Mouse (Mus musculus): Measurements from ENCODE around the gene Pold1. TPM values are rescaled to one million over a fixed set of nuclear protein-coding genes. Genes with fewer than 3 reads are reported as not detected.

Gene Pold1
- polyA plus RNA-seq, 1 experiment from 2014 or later = 40.1 TPM

- Histone ChIP-seq H3K27ac (ENCODE audit: low read depth, low read length) (no peak overlapping the region), H3K4me3 (ENCODE audit: low read depth, low read length) (no peak overlapping the region), H3K36me3 (ENCODE audit: control insufficient read depth, insufficient read depth, low read length) (peaks cover 13% of the 10 kb centered on the region), H3K27me3 (ENCODE audit: control insufficient read depth, insufficient read depth, low read length) (peaks cover 39% of the 10 kb centered on the region), H3K4me2 (no peak overlapping the region), H3K9ac (ENCODE audit: low read depth, low read length) (no peak overlapping the region), H3K9me3 (replicated peaks; ENCODE audit: control insufficient read depth, low read length) (no peaks in the 10 kb centered on the region), H3K4me1 (ENCODE audit: control insufficient read depth, insufficient read depth, low read length) (peaks cover 5% of the 10 kb centered on the region)
- no peak for ATAC-seq (replicated peaks; ENCODE audit: insufficient number of reproducible peaks, low FRiP score, low TSS enrichment)
- 72% methylated on average over 5 of the region's 5 CpGs for WGBS (ENCODE audit: insufficient replicate concordance)
Measured at GRCm38 (mm10) chr7:44529518-44529917, 19.1 kb downstream of the Pold1 start.

- no peak for ATAC-seq (replicated peaks; ENCODE audit: insufficient number of reproducible peaks, low FRiP score, low TSS enrichment)
- Histone ChIP-seq H3K27ac (ENCODE audit: low read depth, low read length) (no peak overlapping the region), H3K36me3 (ENCODE audit: control insufficient read depth, insufficient read depth, low read length) (peaks cover under 1% of the 10 kb centered on the region; the same call in 1 of the 2 replicates), H3K4me2 (peak overlapping the region; percentile 90), H3K27me3 (ENCODE audit: control insufficient read depth, insufficient read depth, low read length) (peaks cover 53% of the 10 kb centered on the region), H3K4me3 (ENCODE audit: low read depth, low read length) (peak overlapping the region; percentile 47), H3K4me1 (ENCODE audit: control insufficient read depth, insufficient read depth, low read length) (peaks cover 5% of the 10 kb centered on the region), H3K9ac (ENCODE audit: low read depth, low read length) (peak overlapping the region; percentile 62), H3K9me3 (replicated peaks; ENCODE audit: control insufficient read depth, low read length) (no peaks in the 10 kb centered on the region)
- WGBS (ENCODE audit: insufficient replicate concordance) = 8% methylated on average over 40 of the region's 40 CpGs
Measured at GRCm38 (mm10) chr7:44527483-44528398, 20.9 kb downstream of the Pold1 start.

GRCm38 (mm10) chr7:44526414-44527154, 22.1 kb downstream of the Pold1 start:
- Histone ChIP-seq H3K9me3 (replicated peaks; ENCODE audit: control insufficient read depth, low read length) (no peaks in the 10 kb centered on the region), H3K9ac (ENCODE audit: low read depth, low read length) (no peak overlapping the region), H3K4me3 (ENCODE audit: low read depth, low read length) (no peak overlapping the region), H3K27ac (ENCODE audit: low read depth, low read length) (no peak overlapping the region), H3K4me1 (ENCODE audit: control insufficient read depth, insufficient read depth, low read length) (peaks cover 5% of the 10 kb centered on the region), H3K27me3 (ENCODE audit: control insufficient read depth, insufficient read depth, low read length) (peaks cover 65% of the 10 kb centered on the region), H3K36me3 (ENCODE audit: control insufficient read depth, insufficient read depth, low read length) (no peaks in the 10 kb centered on the region), H3K4me2 (no peak overlapping the region)
- 83% methylated on average over 14 of the region's 14 CpGs for WGBS (ENCODE audit: insufficient replicate concordance)
- ATAC-seq (replicated peaks; ENCODE audit: insufficient number of reproducible peaks, low FRiP score, low TSS enrichment) = no peak

- H3K9me3 ChIP-seq (replicated peaks; ENCODE audit: control insufficient read depth, low read length) = no peaks in the 10 kb centered on the region
- H3K9ac ChIP-seq (ENCODE audit: low read depth, low read length) = no peak overlapping the region
- no peaks in the 10 kb centered on the region for H3K36me3 ChIP-seq (ENCODE audit: control insufficient read depth, insufficient read depth, low read length)
- WGBS (ENCODE audit: insufficient replicate concordance) = 18% methylated on average over 19 of the region's 22 CpGs
- peak overlapping the region; percentile 39 for H3K4me2 ChIP-seq
- no peak for ATAC-seq (replicated peaks; ENCODE audit: insufficient number of reproducible peaks, low FRiP score, low TSS enrichment)
- H3K27ac ChIP-seq (ENCODE audit: low read depth, low read length) = no peak overlapping the region
- peaks cover 5% of the 10 kb centered on the region for H3K4me1 ChIP-seq (ENCODE audit: control insufficient read depth, insufficient read depth, low read length)
- peaks cover 75% of the 10 kb centered on the region for H3K27me3 ChIP-seq (ENCODE audit: control insufficient read depth, insufficient read depth, low read length)
- 0 out of 2 replicates have a peak overlapping the region, but pooled peaks have one; percentile 1 for H3K4me3 ChIP-seq (ENCODE audit: low read depth, low read length)
Measured at GRCm38 (mm10) chr7:44525126-44525832, 23.4 kb downstream of the Pold1 start.

GRCm38 (mm10) chr7:44524502-44524901, 24.1 kb downstream of the Pold1 start, which contains the start of gene Mybpc2:
Gene Mybpc2 (minus strand): TSS chr7:44524656.
- peaks cover 5% of the 10 kb centered on the region for H3K4me1 ChIP-seq (ENCODE audit: control insufficient read depth, insufficient read depth, low read length)
- H3K9ac ChIP-seq (ENCODE audit: low read depth, low read length) = no peak within 1 kb of the TSS
- H3K9me3 ChIP-seq (replicated peaks; ENCODE audit: control insufficient read depth, low read length) = no peaks in the 10 kb centered on the region
- 19% methylated on average over 12 of the region's 12 CpGs for WGBS (ENCODE audit: insufficient replicate concordance)
- H3K27ac ChIP-seq (ENCODE audit: low read depth, low read length) = no peak within 1 kb of the TSS
- no peak for ATAC-seq (replicated peaks; ENCODE audit: insufficient number of reproducible peaks, low FRiP score, low TSS enrichment)
- no peaks in the 10 kb centered on the region for H3K36me3 ChIP-seq (ENCODE audit: control insufficient read depth, insufficient read depth, low read length)
- 0 out of 2 replicates have a peak within 1 kb of the TSS, but pooled peaks have one; percentile 1 for H3K4me3 ChIP-seq (ENCODE audit: low read depth, low read length)
- peaks cover 75% of the 10 kb centered on the region for H3K27me3 ChIP-seq (ENCODE audit: control insufficient read depth, insufficient read depth, low read length)
- peak within 1 kb of the TSS; percentile 39 for H3K4me2 ChIP-seq

GRCm38 (mm10) chr7:44523056-44523455, 25.6 kb downstream of the Pold1 start:
- ATAC-seq (replicated peaks; ENCODE audit: insufficient number of reproducible peaks, low FRiP score, low TSS enrichment) = no peak
- Histone ChIP-seq H3K9me3 (replicated peaks; ENCODE audit: control insufficient read depth, low read length) (no peaks in the 10 kb centered on the region), H3K4me1 (ENCODE audit: control insufficient read depth, insufficient read depth, low read length) (peaks cover 5% of the 10 kb centered on the region), H3K27me3 (ENCODE audit: control insufficient read depth, insufficient read depth, low read length) (peaks cover 66% of the 10 kb centered on the region), H3K4me2 (no peak overlapping the region), H3K36me3 (ENCODE audit: control insufficient read depth, insufficient read depth, low read length) (no peaks in the 10 kb centered on the region), H3K9ac (ENCODE audit: low read depth, low read length) (no peak overlapping the region), H3K27ac (ENCODE audit: low read depth, low read length) (no peak overlapping the region), H3K4me3 (ENCODE audit: low read depth, low read length) (no peak overlapping the region)
- 54% methylated on average over 2 of the region's 2 CpGs for WGBS (ENCODE audit: insufficient replicate concordance)

- Histone ChIP-seq H3K4me1 (ENCODE audit: control insufficient read depth, insufficient read depth, low read length) (no peaks in the 10 kb centered on the region; the same call in 1 of the 2 replicates), H3K27ac (ENCODE audit: low read depth, low read length) (no peak overlapping the region), H3K9ac (ENCODE audit: low read depth, low read length) (no peak overlapping the region), H3K27me3 (ENCODE audit: control insufficient read depth, insufficient read depth, low read length) (peaks cover 64% of the 10 kb centered on the region), H3K36me3 (ENCODE audit: control insufficient read depth, insufficient read depth, low read length) (no peaks in the 10 kb centered on the region), H3K4me2 (peak overlapping the region; percentile 31; the same call in 1 of the 2 replicates), H3K9me3 (replicated peaks; ENCODE audit: control insufficient read depth, low read length) (no peaks in the 10 kb centered on the region), H3K4me3 (ENCODE audit: low read depth, low read length) (no peak overlapping the region)
- ATAC-seq (replicated peaks; ENCODE audit: insufficient number of reproducible peaks, low FRiP score, low TSS enrichment) = no peak
- 1% methylated on average over 20 of the region's 20 CpGs for WGBS (ENCODE audit: insufficient replicate concordance)
Measured at GRCm38 (mm10) chr7:44521710-44522109, 26.9 kb downstream of the Pold1 start.

- 77% methylated on average over 3 of the region's 3 CpGs for WGBS (ENCODE audit: insufficient replicate concordance)
- no peak overlapping the region for H3K9ac ChIP-seq (ENCODE audit: low read depth, low read length)
- no peaks in the 10 kb centered on the region; the same call in 1 of the 2 replicates for H3K4me1 ChIP-seq (ENCODE audit: control insufficient read depth, insufficient read depth, low read length)
- H3K36me3 ChIP-seq (ENCODE audit: control insufficient read depth, insufficient read depth, low read length) = no peaks in the 10 kb centered on the region
- H3K9me3 ChIP-seq (replicated peaks; ENCODE audit: control insufficient read depth, low read length) = no peaks in the 10 kb centered on the region
- ATAC-seq (replicated peaks; ENCODE audit: insufficient number of reproducible peaks, low FRiP score, low TSS enrichment) = no peak
- H3K4me2 ChIP-seq = no peak overlapping the region
- no peak overlapping the region for H3K27ac ChIP-seq (ENCODE audit: low read depth, low read length)
- H3K27me3 ChIP-seq (ENCODE audit: control insufficient read depth, insufficient read depth, low read length) = peaks cover 57% of the 10 kb centered on the region
- no peak overlapping the region for H3K4me3 ChIP-seq (ENCODE audit: low read depth, low read length)
Measured at GRCm38 (mm10) chr7:44520990-44521389, 27.7 kb downstream of the Pold1 start.
